Comparison of ENCODE assay signal across 11 mouse cellular contexts in the genomic region with DNA sequence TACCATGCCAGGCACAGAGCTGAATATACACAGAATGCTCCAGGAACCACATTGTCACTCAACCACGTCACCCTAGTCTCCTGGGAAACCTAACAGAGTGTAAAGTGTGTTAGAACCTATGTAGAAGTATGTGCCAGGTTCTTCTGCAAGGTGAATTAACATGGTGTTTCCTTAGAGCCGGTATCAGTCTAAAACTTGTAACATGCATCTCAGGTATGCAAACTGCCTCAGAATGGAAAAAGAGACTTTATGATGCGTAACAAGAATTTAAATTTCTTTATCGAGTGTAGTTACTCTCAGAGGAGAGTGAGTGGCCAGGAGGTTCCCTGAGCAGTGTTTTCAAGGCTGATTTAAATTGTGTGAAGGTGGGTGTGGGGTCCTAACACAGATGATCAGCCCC.
DNase-seq lines count a peak whose midpoint lies in the region; ATAC-seq lines count a peak whose summit lies in the region.
"Had no signal": no experiment of that assay in that cellular context is flagged by ENCODE, and none has a peak within 500 bp of the region (broad histone marks: within the 10 kb centered on the region; RNA-seq: fewer than 3 reads in every experiment).

No protein-coding gene starts in this region.

- peaks cover 85% of the 10 kb centered on the region for H3K4me1 ChIP-seq in kidney, embryonic 14.5 days (ENCODE audit: control insufficient read depth, insufficient read depth, low read length)
- peaks cover 69% of the 10 kb centered on the region for H3K4me1 ChIP-seq in embryonic facial prominence, embryonic 12.5 days
- H3K4me1 ChIP-seq in hindbrain, embryonic 14.5 days (replicated peaks; ENCODE audit: control insufficient read depth, insufficient read depth, low read length): peaks cover 52% of the 10 kb centered on the region
- H3K4me1 ChIP-seq in midbrain, embryonic 12.5 days: peaks cover 71% of the 10 kb centered on the region

- DNase-seq in kidney, adult 8-10 months: no peak
- no peak for DNase-seq in hindbrain, embryonic 14.5 days (ENCODE audit: low spot score)
- DNase-seq in urinary bladder, postnatal 25 days (ENCODE audit: low spot score): no peak
- no peak for DNase-seq in left cerebral cortex, adult 9 months (ENCODE audit: low spot score in 2 of 2)
- no peak for DNase-seq in embryo, embryonic 10 days (ENCODE audit: low spot score)
- DNase-seq: thymus, postnatal 14 days had no signal

- H3K4me3 ChIP-seq in kidney, embryonic 14.5 days (ENCODE audit: low read length): no peak overlapping the region
- H3K4me3 ChIP-seq in embryonic facial prominence, embryonic 12.5 days: no peak overlapping the region
- no peak overlapping the region for H3K4me3 ChIP-seq in hindbrain, embryonic 14.5 days (replicated peaks; ENCODE audit: low read length)
- no peak overlapping the region for H3K4me3 ChIP-seq in midbrain, embryonic 12.5 days

- H3K9ac ChIP-seq in kidney, embryonic 14.5 days (ENCODE audit: low read depth, low read length): no peak overlapping the region
- H3K9ac ChIP-seq in embryonic facial prominence, embryonic 12.5 days: no peak overlapping the region
- no peak overlapping the region for H3K9ac ChIP-seq in hindbrain, embryonic 14.5 days
- peak overlapping the region; percentile 6; the same call in 1 of the 2 replicates for H3K9ac ChIP-seq in midbrain, embryonic 12.5 days (replicated peaks)
- H3K9ac ChIP-seq: embryonic facial prominence, embryonic 15.5 days had no signal

- 36% methylated on average over 4 of the region's 4 CpGs for WGBS in kidney, embryonic 14.5 days
- 62% methylated on average over 4 of the region's 4 CpGs for WGBS in embryonic facial prominence, embryonic 12.5 days
- WGBS in hindbrain, embryonic 14.5 days: 41% methylated on average over 4 of the region's 4 CpGs
- WGBS in midbrain, embryonic 12.5 days: 54% methylated on average over 4 of the region's 4 CpGs

- H3K27me3 ChIP-seq in kidney, embryonic 14.5 days (ENCODE audit: control insufficient read depth, insufficient read depth, low read length): no peaks in the 10 kb centered on the region
- H3K27me3 ChIP-seq in embryonic facial prominence, embryonic 12.5 days: no peaks in the 10 kb centered on the region
- no peaks in the 10 kb centered on the region; the same call in 1 of the 2 replicates for H3K27me3 ChIP-seq in hindbrain, embryonic 14.5 days (ENCODE audit: control insufficient read depth, insufficient read depth, low read length)
- no peaks in the 10 kb centered on the region; the same call in 1 of the 2 replicates for H3K27me3 ChIP-seq in midbrain, embryonic 12.5 days
- H3K27me3 ChIP-seq: embryonic facial prominence, embryonic 15.5 days had no signal

- H3K27ac ChIP-seq in kidney, embryonic 14.5 days (ENCODE audit: low read depth, low read length): peak overlapping the region; percentile 88
- H3K27ac ChIP-seq in embryonic facial prominence, embryonic 12.5 days: no peak overlapping the region
- H3K27ac ChIP-seq in hindbrain, embryonic 14.5 days: peak overlapping the region; percentile 52; the same call in 1 of the 2 replicates
- H3K27ac ChIP-seq in midbrain, embryonic 12.5 days (replicated peaks): peak overlapping the region; percentile 35; the same call in 1 of the 2 replicates

- H3K4me2 ChIP-seq in kidney, embryonic 14.5 days (replicated peaks; ENCODE audit: low read depth, low read length): peak overlapping the region; percentile 42
- H3K4me2 ChIP-seq in embryonic facial prominence, embryonic 12.5 days (replicated peaks): peak overlapping the region; percentile 53
- no peak overlapping the region for H3K4me2 ChIP-seq in hindbrain, embryonic 14.5 days (replicated peaks)
- peak overlapping the region; percentile 58 for H3K4me2 ChIP-seq in midbrain, embryonic 12.5 days (replicated peaks)

- no peak for ATAC-seq in kidney, embryonic 14.5 days (ENCODE audit: low FRiP score, low TSS enrichment)
- no peak for ATAC-seq in embryonic facial prominence, embryonic 12.5 days (ENCODE audit: insufficient number of reproducible peaks, insufficient read depth, low FRiP score, low TSS enrichment)
- ATAC-seq in hindbrain, embryonic 14.5 days (ENCODE audit: low FRiP score): no peak
- ATAC-seq in midbrain, embryonic 12.5 days (ENCODE audit: low FRiP score, low read depth): no peak
- ATAC-seq: inflammation-experienced regulatory T-cells, adult 6 months had no signal

- no peaks in the 10 kb centered on the region for H3K9me3 ChIP-seq in kidney, embryonic 14.5 days (ENCODE audit: control insufficient read depth, low read length)
- no peaks in the 10 kb centered on the region for H3K9me3 ChIP-seq in embryonic facial prominence, embryonic 12.5 days
- H3K9me3 ChIP-seq in hindbrain, embryonic 14.5 days (ENCODE audit: control insufficient read depth, low read length): no peaks in the 10 kb centered on the region
- no peaks in the 10 kb centered on the region for H3K9me3 ChIP-seq in midbrain, embryonic 12.5 days
- H3K9me3 ChIP-seq: embryonic facial prominence, embryonic 15.5 days had no signal

- no peaks in the 10 kb centered on the region for H3K36me3 ChIP-seq in kidney, embryonic 14.5 days (ENCODE audit: control insufficient read depth, insufficient read depth, low read length)
- no peaks in the 10 kb centered on the region for H3K36me3 ChIP-seq in embryonic facial prominence, embryonic 12.5 days
- H3K36me3 ChIP-seq in hindbrain, embryonic 14.5 days (replicated peaks; ENCODE audit: control insufficient read depth, insufficient read depth): no peaks in the 10 kb centered on the region
- H3K36me3 ChIP-seq in midbrain, embryonic 12.5 days: no peaks in the 10 kb centered on the region
- H3K36me3 ChIP-seq: embryonic facial prominence, embryonic 15.5 days had no signal
